Mouse (Mus musculus): ENCODE data around the gene Zfp984. TPM values are rescaled to one million over a fixed set of nuclear protein-coding genes. Genes with fewer than 3 reads are reported as not detected.

Zfp984 gene
- total and polyA plus RNA-seq, 3 experiments: 4.2 to 5.9 TPM; not detected in 1

Other genes starting within 250 kb of the Zfp984 start
- 1 to 10 TPM; 2.3 to 2.8 TPM for gene Zfp979, start 167.3 kb downstream of the Zfp984 start, total RNA-seq (2021)
- gene Zfp979, start 167.3 kb downstream of the Zfp984 start, polyA plus RNA-seq (2012; rRNA removed): not detected in 2 replicates
- gene Zfp534, start 107.2 kb downstream of the Zfp984 start, total RNA-seq (2021): under 1 TPM in 1 of 2 experiments, not detected in 1; 0.23 TPM
- gene Zfp534, start 107.2 kb downstream of the Zfp984 start, polyA plus RNA-seq (2012; rRNA removed): not detected in 2 replicates
- gene Zfp933, start 38.6 kb upstream of the Zfp984 start, total RNA-seq (2021): 10 to 100 TPM; 22.7 to 25.7 TPM
- 0.75 and 1.2 TPM in 2 replicates for gene Zfp933, start 38.6 kb upstream of the Zfp984 start, polyA plus RNA-seq (2012; rRNA removed)
- gene Miip, start 59.0 kb upstream of the Zfp984 start, total RNA-seq (2021): 10 to 100 TPM; 13.9 to 16.5 TPM
- 104 and 123 TPM in 2 replicates for gene Miip, start 59.0 kb upstream of the Zfp984 start, polyA plus RNA-seq (2012; rRNA removed)
- gene Fv1, start 59.2 kb upstream of the Zfp984 start, total RNA-seq (2021): 10 to 100 TPM in 1 of 2 experiments, 1 to 10 TPM in 1; 7.8 to 11.7 TPM
- gene Fv1, start 59.2 kb upstream of the Zfp984 start, polyA plus RNA-seq (2012; rRNA removed): 0.50 and 0.75 TPM in 2 replicates
- gene Mfn2, start 94.9 kb upstream of the Zfp984 start, total RNA-seq (2021): 100 to 1,000 TPM; 164 to 221 TPM
- gene Mfn2, start 94.9 kb upstream of the Zfp984 start, polyA plus RNA-seq (2012; rRNA removed): 77.6 and 98.7 TPM in 2 replicates
- gene Plod1, start 127.0 kb upstream of the Zfp984 start, total RNA-seq (2021): 10 to 100 TPM; 36.4 to 44.0 TPM
- 36.1 and 46.5 TPM in 2 replicates for gene Plod1, start 127.0 kb upstream of the Zfp984 start, polyA plus RNA-seq (2012; rRNA removed)
- 10 to 100 TPM; 44.4 TPM for gene 2510039O18Rik, start 131.1 kb upstream of the Zfp984 start, total RNA-seq (2021)
- gene 2510039O18Rik, start 131.1 kb upstream of the Zfp984 start, polyA plus RNA-seq (2012; rRNA removed): 119 and 120 TPM in 2 replicates
- 1 to 10 TPM in 1 of 2 experiments, not detected in 1; 9.8 TPM for gene Nppb, start 176.0 kb upstream of the Zfp984 start, total RNA-seq (2021)
- gene Nppb, start 176.0 kb upstream of the Zfp984 start, polyA plus RNA-seq (2012; rRNA removed): not detected in 2 replicates
- gene Nppa, start 190.9 kb upstream of the Zfp984 start, total RNA-seq (2021): not detected
- gene Nppa, start 190.9 kb upstream of the Zfp984 start, polyA plus RNA-seq (2012; rRNA removed): not detected in 2 replicates
- 10 to 100 TPM; 10.4 to 12.2 TPM for gene Clcn6, start 229.0 kb upstream of the Zfp984 start, total RNA-seq (2021)
- gene Clcn6, start 229.0 kb upstream of the Zfp984 start, polyA plus RNA-seq (2012; rRNA removed): 6.5 and 8.6 TPM in 2 replicates
- gene Mthfr, start 229.3 kb upstream of the Zfp984 start, total RNA-seq (2021): 10 to 100 TPM; 29.2 to 39.3 TPM
- 30.2 and 38.2 TPM in 2 replicates for gene Mthfr, start 229.3 kb upstream of the Zfp984 start, polyA plus RNA-seq (2012; rRNA removed)

All from adrenal gland, adult 2 months (tissue).